Mouse (Mus musculus) heart, embryonic 12.5 days (tissue): Measurements from ENCODE around the gene Mgat1. TPM values are rescaled to one million over a fixed set of nuclear protein-coding genes. Genes with fewer than 3 reads are reported as not detected.

Experiments used
- ATAC-seq: fragments of 200-750 bp; cut with Nextera tagmentation; 2 replicates; pipeline ENCODE4 v1.8.0; 2017; ENCODE audit warnings: moderate TSS enrichment, moderate library complexity; ENCODE audit not compliant: insufficient number of reproducible peaks, low FRiP score
- H3K27ac ChIP-seq: fragments of 300-500 bp; sonication (generic); 2 replicates; pipeline ENCODE4 v1.5.1; 2016; ENCODE audit warnings: mild to moderate bottlenecking, moderate library complexity; ENCODE audit not compliant: poor library complexity, severe bottlenecking
- H3K27me3 ChIP-seq: fragments of 300-500 bp; sonication (generic); replicated peaks from 2 replicates; pipeline ENCODE4 v1.6.1; 2016; ENCODE audit warnings: mild to moderate bottlenecking, moderate library complexity
- H3K36me3 ChIP-seq: fragments of 300-500 bp; sonication (generic); 2 replicates; pipeline ENCODE4 v1.6.1; 2016; ENCODE audit warnings: mild to moderate bottlenecking, moderate library complexity
- H3K4me1 ChIP-seq: fragments of 300-500 bp; sonication (generic); replicated peaks from 2 replicates; pipeline ENCODE4 v1.6.1; 2016; ENCODE audit warnings: mild to moderate bottlenecking
- H3K4me2 ChIP-seq: fragments of 300-500 bp; sonication (generic); 2 replicates; pipeline ENCODE4 v1.6.1; 2016; ENCODE audit warnings: mild to moderate bottlenecking, moderate library complexity
- H3K4me3 ChIP-seq: fragments of 300-500 bp; sonication (generic); 2 replicates; pipeline ENCODE4 v1.5.1; 2016; ENCODE audit warnings: mild to moderate bottlenecking
- H3K9ac ChIP-seq: fragments of 300-500 bp; sonication (generic); 2 replicates; pipeline ENCODE4 v1.6.1; 2016; ENCODE audit warnings: mild to moderate bottlenecking, moderate library complexity
- H3K9me3 ChIP-seq: fragments of 300-500 bp; sonication (generic); replicated peaks from 2 replicates; pipeline ENCODE4 v1.6.1; 2016; ENCODE audit warnings: mild to moderate bottlenecking, moderate library complexity
- WGBS: fragments of 180-500 bp; shearing (Covaris S2); methylation state at CpG from one replicate; pipeline ENCODE4 v1.1.7; 2016; 5-methylcytosine and 5-hydroxymethylcytosine counted together
- polyA plus RNA-seq: library from polyadenylated mRNA; unstranded; fragments of >200 nt; fragmentation: Nextera tagmentation; extraction: Ambion mirVana; gene quantifications from 2 replicates; pipeline ENCODE4 v1.2.1, GENCODE M21; 2016

Mgat1 gene
- polyA plus RNA-seq, 1 experiment from 2014 or later = 45.7 TPM

- Histone ChIP-seq H3K9me3 (no peaks in the 10 kb centered on the region), H3K4me3 (no peak overlapping the region), H3K9ac (no peak overlapping the region), H3K4me1 (peaks cover 7% of the 10 kb centered on the region), H3K27ac (no peak overlapping the region), H3K36me3 (peaks cover 11% of the 10 kb centered on the region; the same call in 1 of the 2 replicates), H3K4me2 (no peak overlapping the region), H3K27me3 (no peaks in the 10 kb centered on the region)
- ATAC-seq = no peak
- 98% methylated on average over 1 of the region's 1 CpGs for WGBS
Measured at GRCm38 (mm10) chr11:49207495-49207894, 36.5 kb upstream of the Mgat1 start.

GRCm38 (mm10) chr11:49212577-49212976 lies 31.4 kb upstream of the Mgat1 start:
- no peaks in the 10 kb centered on the region for H3K27me3 ChIP-seq
- no peak for ATAC-seq
- H3K9me3 ChIP-seq = no peaks in the 10 kb centered on the region
- no peak overlapping the region for H3K4me3 ChIP-seq
- peaks cover 39% of the 10 kb centered on the region for H3K36me3 ChIP-seq
- H3K9ac ChIP-seq = no peak overlapping the region
- no peaks in the 10 kb centered on the region for H3K4me1 ChIP-seq
- no peak overlapping the region for H3K4me2 ChIP-seq
- no peak overlapping the region for H3K27ac ChIP-seq

GRCm38 (mm10) chr11:49213505-49213904 lies 30.5 kb upstream of the Mgat1 start:
- 92% methylated on average over 1 of the region's 1 CpGs for WGBS
- Histone ChIP-seq H3K9ac (no peak overlapping the region), H3K4me3 (no peak overlapping the region), H3K9me3 (no peaks in the 10 kb centered on the region), H3K4me2 (no peak overlapping the region), H3K36me3 (peaks cover 40% of the 10 kb centered on the region), H3K27ac (no peak overlapping the region), H3K27me3 (no peaks in the 10 kb centered on the region), H3K4me1 (no peaks in the 10 kb centered on the region)
- no peak for ATAC-seq

GRCm38 (mm10) chr11:49219271-49219670 lies 24.7 kb upstream of the Mgat1 start:
- 97% methylated on average over 2 of the region's 2 CpGs for WGBS

GRCm38 (mm10) chr11:49224455-49224854 lies 19.5 kb upstream of the Mgat1 start:
- Histone ChIP-seq H3K4me3 (no peak overlapping the region), H3K9me3 (no peaks in the 10 kb centered on the region), H3K36me3 (0 out of 2 replicates have a peak, but pooled peaks cover 5% of the 10 kb centered on the region), H3K27ac (no peak overlapping the region), H3K9ac (no peak overlapping the region), H3K27me3 (no peaks in the 10 kb centered on the region), H3K4me1 (no peaks in the 10 kb centered on the region), H3K4me2 (no peak overlapping the region)
- WGBS = 60% methylated on average over 1 of the region's 1 CpGs
- ATAC-seq = no peak

More at GRCm38 (mm10) chr11:49219271-49219670, 24.7 kb upstream of the Mgat1 start:
- H3K27ac ChIP-seq = no peak overlapping the region
- H3K27me3 ChIP-seq = no peaks in the 10 kb centered on the region
- H3K9ac ChIP-seq = no peak overlapping the region
- H3K36me3 ChIP-seq = peaks cover 36% of the 10 kb centered on the region
- H3K9me3 ChIP-seq = no peaks in the 10 kb centered on the region
- no peak for ATAC-seq
- no peak overlapping the region for H3K4me3 ChIP-seq
- no peak overlapping the region for H3K4me2 ChIP-seq
- H3K4me1 ChIP-seq = no peaks in the 10 kb centered on the region

GRCm38 (mm10) chr11:49232781-49233180 lies 11.2 kb upstream of the Mgat1 start:
- Histone ChIP-seq H3K27ac (no peak overlapping the region), H3K27me3 (no peaks in the 10 kb centered on the region), H3K4me2 (no peak overlapping the region), H3K9me3 (no peaks in the 10 kb centered on the region), H3K36me3 (no peaks in the 10 kb centered on the region), H3K9ac (no peak overlapping the region), H3K4me3 (no peak overlapping the region), H3K4me1 (no peaks in the 10 kb centered on the region)
- WGBS = 75% methylated on average over 3 of the region's 3 CpGs
- ATAC-seq = no peak

- Histone ChIP-seq H3K36me3 (no peaks in the 10 kb centered on the region), H3K9me3 (no peaks in the 10 kb centered on the region), H3K9ac (no peak overlapping the region), H3K4me2 (no peak overlapping the region), H3K27me3 (no peaks in the 10 kb centered on the region), H3K27ac (no peak overlapping the region), H3K4me1 (no peaks in the 10 kb centered on the region), H3K4me3 (no peak overlapping the region)
- 63% methylated on average over 3 of the region's 3 CpGs for WGBS
- ATAC-seq = no peak
Measured at GRCm38 (mm10) chr11:49235459-49236207, 8.4 kb upstream of the Mgat1 start.

GRCm38 (mm10) chr11:49236891-49237290 lies 7.1 kb upstream of the Mgat1 start:
- H3K4me1 ChIP-seq = no peaks in the 10 kb centered on the region

GRCm38 (mm10) chr11:49237532-49237931 lies 6.5 kb upstream of the Mgat1 start:
- ATAC-seq = no peak
- H3K27me3 ChIP-seq = no peaks in the 10 kb centered on the region
- 43% methylated on average over 2 of the region's 2 CpGs for WGBS

More at GRCm38 (mm10) chr11:49236891-49237290, 7.1 kb upstream of the Mgat1 start:
- Histone ChIP-seq H3K27ac (no peak overlapping the region), H3K36me3 (no peaks in the 10 kb centered on the region), H3K4me3 (no peak overlapping the region), H3K27me3 (no peaks in the 10 kb centered on the region), H3K9ac (no peak overlapping the region), H3K9me3 (no peaks in the 10 kb centered on the region), H3K4me2 (no peak overlapping the region)
- WGBS = 65% methylated on average over 1 of the region's 1 CpGs
- ATAC-seq = no peak

GRCm38 (mm10) chr11:49240310-49240709 lies 3.7 kb upstream of the Mgat1 start:
- ATAC-seq = no peak
- Histone ChIP-seq H3K27ac (no peak overlapping the region), H3K36me3 (no peaks in the 10 kb centered on the region), H3K27me3 (no peaks in the 10 kb centered on the region), H3K4me2 (no peak overlapping the region), H3K9me3 (no peaks in the 10 kb centered on the region), H3K4me1 (peaks cover 13% of the 10 kb centered on the region), H3K9ac (no peak overlapping the region), H3K4me3 (no peak overlapping the region)
- 66% methylated on average over 1 of the region's 1 CpGs for WGBS

More at GRCm38 (mm10) chr11:49237532-49237931, 6.5 kb upstream of the Mgat1 start:
- Histone ChIP-seq H3K4me2 (no peak overlapping the region), H3K4me1 (no peaks in the 10 kb centered on the region), H3K36me3 (no peaks in the 10 kb centered on the region), H3K9me3 (no peaks in the 10 kb centered on the region), H3K4me3 (no peak overlapping the region), H3K9ac (no peak overlapping the region), H3K27ac (no peak overlapping the region)

- H3K9me3 ChIP-seq = no peaks in the 10 kb centered on the region
- no peaks in the 10 kb centered on the region for H3K36me3 ChIP-seq
- no peak overlapping the region for H3K4me2 ChIP-seq
- no peak overlapping the region for H3K9ac ChIP-seq
- WGBS = 68% methylated on average over 4 of the region's 4 CpGs
- no peak for ATAC-seq
- H3K4me1 ChIP-seq = peaks cover 19% of the 10 kb centered on the region
- H3K27me3 ChIP-seq = no peaks in the 10 kb centered on the region
- H3K27ac ChIP-seq = no peak overlapping the region
- no peak overlapping the region for H3K4me3 ChIP-seq
Measured at GRCm38 (mm10) chr11:49240874-49241273, 3.1 kb upstream of the Mgat1 start.

GRCm38 (mm10) chr11:49241471-49241870 lies 2.5 kb upstream of the Mgat1 start:
- Histone ChIP-seq H3K36me3 (no peaks in the 10 kb centered on the region), H3K9me3 (no peaks in the 10 kb centered on the region), H3K27ac (no peak overlapping the region), H3K9ac (no peak overlapping the region), H3K27me3 (no peaks in the 10 kb centered on the region), H3K4me3 (no peak overlapping the region), H3K4me1 (peaks cover 23% of the 10 kb centered on the region), H3K4me2 (no peak overlapping the region)
- ATAC-seq = no peak
- 22% methylated on average over 1 of the region's 1 CpGs for WGBS
